Mouse (Mus musculus) C2C12 (cell line): ENCODE data around the gene Gucd1. TPM values are rescaled to one million over a fixed set of nuclear protein-coding genes. Genes with fewer than 3 reads are reported as not detected.

Source experiments
- H3K27me3 ChIP-seq: one replicate; pipeline ENCODE4 v1.6.1; 2011; ENCODE audit not compliant: control insufficient read depth, insufficient read depth, insufficient read length
- H3K36me3 ChIP-seq: one replicate; pipeline ENCODE4 v1.6.1; 2011; ENCODE audit not compliant: control insufficient read depth, insufficient read depth
- H3K4me3 ChIP-seq: one replicate; pipeline ENCODE4 v1.5.1; 2011; ENCODE audit warnings: mild to moderate bottlenecking, control low read depth; ENCODE audit not compliant: poor library complexity, insufficient read depth, severe bottlenecking
- H3K79me2 ChIP-seq: one replicate; pipeline ENCODE4 v1.6.1; 2011; ENCODE audit not compliant: control insufficient read depth, insufficient read depth
- H3K79me3 ChIP-seq: one replicate; pipeline ENCODE4 v1.6.1; 2011; ENCODE audit warnings: low read depth, control low read depth
- H3ac ChIP-seq: one replicate; pipeline ENCODE3; 2011; ENCODE audit warnings: low read depth; ENCODE audit not compliant: control insufficient read depth, insufficient read length
- CEBPB ChIP-seq: IDR thresholded peaks from one replicate; pipeline ENCODE4 v1.6.1; 2011; ENCODE audit warnings: low read depth, mild to moderate bottlenecking, control low read depth, moderate library complexity
- CTCF ChIP-seq: IDR thresholded peaks from one replicate; pipeline ENCODE4 v1.5.1; 2011; ENCODE audit not compliant: control insufficient read depth, insufficient read depth, insufficient read length
- FOSL1 ChIP-seq: IDR thresholded peaks from one replicate; pipeline ENCODE4 v1.8.0; 2011; ENCODE audit warnings: mild to moderate bottlenecking, low read length; ENCODE audit not compliant: poor library complexity, insufficient read depth, severe bottlenecking
- MAX ChIP-seq: IDR thresholded peaks from one replicate; pipeline ENCODE4 v1.6.1; 2011; ENCODE audit warnings: mild to moderate bottlenecking, control low read depth
- MYOD1 ChIP-seq: IDR thresholded peaks from one replicate; pipeline ENCODE4 v1.6.1; 2011; ENCODE audit warnings: low read depth; ENCODE audit not compliant: control insufficient read depth, insufficient read length
- MYOG ChIP-seq: IDR thresholded peaks from one replicate; pipeline ENCODE4 v1.6.1; 2011; ENCODE audit not compliant: control insufficient read depth, insufficient read length; ENCODE audit errors: extremely low read depth
- USF1 ChIP-seq: IDR thresholded peaks from one replicate; pipeline ENCODE4 v1.6.1; 2011; ENCODE audit warnings: low read depth, mild to moderate bottlenecking, control low read depth, moderate library complexity
- polyA plus RNA-seq: library from polyadenylated mRNA; unstranded; fragments of >200 nt; fragmentation: generic; extraction: Trizol; gene quantifications from one replicate; pipeline ENCODE4 v1.2.1, GENCODE M21; 2012; ENCODE audit warnings: missing spikeins

Gene Gucd1
- polyA plus RNA-seq, 1 experiment, result 15.7 TPM

DNA sequence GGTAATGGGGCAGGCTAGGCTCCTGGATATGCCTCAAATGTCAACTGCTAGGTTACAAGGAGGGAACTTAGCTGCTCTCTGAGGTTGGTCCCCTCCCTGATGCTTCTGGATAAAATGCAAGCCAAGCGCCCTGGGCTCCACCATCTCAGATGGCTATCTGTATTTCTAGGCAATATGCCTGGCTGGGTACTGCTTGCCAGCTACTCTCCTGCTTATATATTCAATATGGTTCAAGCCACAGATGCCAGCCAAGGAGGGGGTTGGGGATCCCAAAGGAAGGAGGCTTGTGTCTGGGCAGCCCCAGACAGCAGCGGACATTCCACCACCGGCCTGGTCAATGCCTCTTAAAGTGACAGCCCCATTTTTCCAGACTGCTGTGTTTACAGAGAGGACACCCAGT lies 40.7 kb upstream of the Gucd1 start:
- Histone ChIP-seq H3K36me3 (peaks cover 9% of the 10 kb centered on the region), H3K27me3 (no peaks in the 10 kb centered on the region), H3K79me2 (no peaks in the 10 kb centered on the region), H3K79me3 (no peaks in the 10 kb centered on the region), H3ac (no peak overlapping the region), H3K4me3 (no peak overlapping the region)
- TF ChIP-seq MYOD1, result no peak
- no peak for TF ChIP-seq CTCF
- no peak for TF ChIP-seq MAX
- no peak for TF ChIP-seq FOSL1
- no peak for TF ChIP-seq USF1
- TF ChIP-seq MYOG, result no peak
- no peak for TF ChIP-seq CEBPB

DNA sequence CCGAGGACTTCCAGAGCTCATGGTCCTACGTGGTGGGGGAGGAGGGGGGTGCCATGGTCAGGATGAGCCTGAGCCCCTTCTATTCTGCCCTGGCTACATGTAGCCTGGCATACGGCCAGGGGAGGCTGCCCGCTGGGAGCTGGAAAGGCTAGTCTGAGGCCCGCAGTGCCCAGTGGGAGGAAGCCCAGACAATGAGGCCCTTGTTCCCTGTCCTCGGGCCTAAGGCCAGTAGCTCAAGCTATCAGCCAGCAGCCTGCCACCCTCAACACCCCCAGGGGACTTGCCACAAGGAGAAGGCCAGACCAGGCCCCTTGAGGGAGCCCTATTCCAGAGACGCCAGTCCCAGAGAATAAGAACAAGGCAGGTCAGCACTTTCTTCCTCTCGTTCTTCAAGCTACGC lies 38.3 kb upstream of the Gucd1 start:
- TF ChIP-seq CEBPB (no peak), MAX (no peak), FOSL1 (no peak), USF1 (no peak), CTCF (no peak), MYOD1 (no peak), MYOG (no peak)
- no peaks in the 10 kb centered on the region for H3K79me3 ChIP-seq
- H3K36me3 ChIP-seq, result peaks cover 9% of the 10 kb centered on the region
- no peak overlapping the region for H3ac ChIP-seq
- H3K79me2 ChIP-seq, result no peaks in the 10 kb centered on the region
- no peak overlapping the region for H3K4me3 ChIP-seq
- H3K27me3 ChIP-seq, result no peaks in the 10 kb centered on the region

DNA sequence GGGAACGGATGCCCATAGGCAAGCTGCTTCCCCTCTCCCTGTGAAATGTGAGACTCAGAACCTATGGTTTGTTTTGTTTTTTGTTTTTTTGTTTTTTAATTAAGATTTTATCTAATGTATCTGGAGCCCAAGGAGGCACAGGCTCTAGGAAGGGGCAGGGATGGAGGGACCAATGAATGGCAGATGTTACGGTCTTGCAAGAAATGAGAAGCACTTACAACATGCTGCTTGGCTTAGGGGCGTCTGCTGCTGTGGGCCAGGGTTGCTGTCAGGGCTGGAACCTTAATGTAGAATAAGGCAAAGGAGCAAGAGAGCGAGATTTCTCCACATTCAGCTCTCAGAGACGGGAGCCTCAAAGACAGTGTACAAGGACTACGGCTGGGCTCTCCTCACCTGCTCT lies 37.8 kb upstream of the Gucd1 start:
- no peak overlapping the region for H3ac ChIP-seq
- no peak overlapping the region for H3K4me3 ChIP-seq
- H3K36me3 ChIP-seq, result peaks cover 9% of the 10 kb centered on the region
- H3K27me3 ChIP-seq, result no peaks in the 10 kb centered on the region
- H3K79me3 ChIP-seq, result no peaks in the 10 kb centered on the region
- H3K79me2 ChIP-seq, result no peaks in the 10 kb centered on the region
- TF ChIP-seq FOSL1, result no peak
- TF ChIP-seq CEBPB, result no peak

DNA sequence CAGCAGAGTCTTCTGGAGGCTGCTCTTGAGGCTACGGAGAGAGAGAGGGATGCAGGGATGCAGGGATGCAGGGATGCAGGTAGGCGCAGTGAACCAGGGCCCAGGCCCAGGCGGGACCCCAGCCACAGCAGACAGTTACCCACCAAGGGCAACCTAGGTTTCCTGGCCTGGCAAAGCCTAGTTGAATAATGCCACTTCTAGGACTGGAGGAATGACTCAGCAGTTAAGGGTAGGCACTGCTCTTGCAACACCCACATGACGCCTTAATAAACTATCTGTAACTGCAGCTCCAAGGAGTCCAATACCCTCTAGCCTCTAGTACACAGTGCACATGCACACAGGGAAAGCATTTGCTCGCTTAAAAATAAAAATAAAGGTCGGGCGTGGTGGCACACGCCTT lies 36.3 kb upstream of the Gucd1 start:
- TF ChIP-seq CEBPB (peak; percentile 58), MAX (no peak), USF1 (no peak)
- no peaks in the 10 kb centered on the region for H3K27me3 ChIP-seq
- H3K36me3 ChIP-seq, result peaks cover 9% of the 10 kb centered on the region
- H3ac ChIP-seq, result no peak overlapping the region
- H3K79me3 ChIP-seq, result no peaks in the 10 kb centered on the region
- H3K79me2 ChIP-seq, result no peaks in the 10 kb centered on the region
- H3K4me3 ChIP-seq, result no peak overlapping the region

DNA sequence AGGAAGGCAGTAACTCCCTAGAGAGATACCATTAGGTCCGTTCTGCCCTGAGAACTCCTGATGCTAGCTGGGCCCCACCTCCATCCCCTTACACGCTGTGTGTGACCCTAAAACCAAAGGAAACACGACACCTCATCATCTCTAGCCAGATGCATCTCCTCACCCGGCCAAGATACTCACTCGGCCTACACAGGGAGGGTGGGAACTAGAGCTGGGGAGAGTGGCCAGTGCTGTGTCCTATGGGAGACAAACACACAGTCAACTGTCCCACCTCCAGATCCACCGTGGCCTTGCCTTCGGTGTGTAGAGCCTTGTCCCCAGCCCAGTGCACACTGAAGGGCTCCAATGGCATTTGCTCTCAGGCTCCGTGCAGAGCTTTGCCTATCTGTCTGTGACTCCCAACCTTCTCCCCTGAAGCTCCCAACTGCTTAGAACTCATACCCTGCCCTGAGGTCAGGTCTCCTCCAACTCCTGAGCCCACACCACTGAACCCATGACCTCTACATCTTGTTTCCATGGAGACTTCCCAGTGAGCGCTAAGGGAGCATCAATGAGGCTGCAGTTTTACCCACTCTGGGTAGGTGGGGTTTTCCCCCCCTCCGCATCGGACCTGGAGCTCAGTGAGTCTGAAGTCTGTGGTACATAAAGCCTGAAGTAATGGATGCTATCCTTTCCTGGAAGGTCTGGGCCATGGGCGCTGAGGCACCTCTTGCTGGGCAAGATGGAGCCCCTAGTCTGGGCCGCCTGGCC lies 35.1 kb upstream of the Gucd1 start:
- H3K27me3 ChIP-seq, result no peaks in the 10 kb centered on the region
- no peaks in the 10 kb centered on the region for H3K79me2 ChIP-seq
- no peak overlapping the region for H3ac ChIP-seq
- no peaks in the 10 kb centered on the region for H3K79me3 ChIP-seq
- TF ChIP-seq MAX, result no peak
- TF ChIP-seq MYOD1, result no peak
- no peak for TF ChIP-seq CTCF
- no peak for TF ChIP-seq MYOG
- TF ChIP-seq USF1, result no peak
- TF ChIP-seq CEBPB, result no peak
- TF ChIP-seq FOSL1, result no peak
- peaks cover 9% of the 10 kb centered on the region for H3K36me3 ChIP-seq
- no peak overlapping the region for H3K4me3 ChIP-seq

DNA sequence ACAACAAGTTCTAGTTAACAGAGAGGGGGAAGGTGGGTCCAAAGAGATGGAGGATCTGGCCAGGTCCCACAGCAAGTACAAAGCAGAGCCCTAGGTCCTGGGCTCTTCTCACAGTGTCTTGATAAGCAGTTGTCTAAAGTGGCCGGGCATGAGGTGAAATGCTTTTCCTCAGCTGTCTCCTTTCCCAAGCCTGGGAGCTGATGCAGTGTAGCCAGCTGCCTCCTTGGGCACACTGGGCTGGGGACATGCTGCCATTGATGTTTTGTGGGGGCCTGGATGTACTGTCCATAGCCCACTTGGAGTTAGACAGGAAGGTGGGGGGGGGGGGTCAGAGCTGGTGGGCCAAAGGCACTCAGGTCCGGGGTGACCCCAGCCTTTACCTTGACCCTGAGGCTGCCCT lies 34.3 kb upstream of the Gucd1 start:
- Histone ChIP-seq H3K4me3 (no peak overlapping the region), H3K27me3 (no peaks in the 10 kb centered on the region), H3K79me2 (no peaks in the 10 kb centered on the region), H3ac (no peak overlapping the region), H3K79me3 (no peaks in the 10 kb centered on the region), H3K36me3 (peaks cover 9% of the 10 kb centered on the region)
- no peak for TF ChIP-seq MYOG
- no peak for TF ChIP-seq CTCF
- no peak for TF ChIP-seq CEBPB
- no peak for TF ChIP-seq USF1
- no peak for TF ChIP-seq MYOD1
- TF ChIP-seq FOSL1, result no peak
- TF ChIP-seq MAX, result no peak
